Mouse (Mus musculus): ENCODE data around the gene Rapgef3.

Gene Rapgef3

DNA sequence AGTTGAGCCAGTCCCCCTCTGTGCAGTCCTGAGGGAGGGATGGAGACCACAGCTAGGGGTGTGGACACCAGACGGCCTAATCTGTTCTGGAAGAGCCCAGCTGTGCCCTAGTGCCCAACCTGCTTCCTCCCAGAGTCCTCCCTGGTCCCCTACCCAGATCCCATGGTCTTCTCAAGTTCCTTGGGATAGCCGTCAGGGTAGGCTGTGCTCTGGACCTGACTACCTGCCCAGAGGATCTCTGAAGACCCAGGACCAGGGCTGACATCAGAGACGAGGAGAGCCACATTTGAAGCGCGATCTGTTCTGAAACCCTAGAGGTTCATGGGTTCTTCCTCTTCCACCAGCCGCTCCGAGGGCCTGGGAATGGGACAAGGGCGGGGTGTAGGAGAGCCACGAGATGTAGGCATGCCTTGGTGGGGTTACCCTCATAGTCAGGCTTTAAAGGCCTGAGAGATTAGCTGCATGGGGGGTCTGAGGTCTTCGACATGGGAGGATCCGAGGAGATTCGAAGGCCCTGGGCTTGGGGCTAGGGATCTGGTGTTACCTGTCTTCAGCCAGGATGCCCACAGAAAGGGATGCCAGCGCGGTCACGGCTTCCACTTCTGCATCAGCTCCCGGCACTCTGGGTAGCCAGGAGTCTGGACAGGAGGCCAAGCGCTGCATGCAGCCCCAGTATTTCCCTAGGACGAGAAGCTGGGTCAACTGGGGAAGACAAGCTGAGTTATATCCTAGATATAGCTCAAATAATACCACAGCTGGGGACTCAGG is 25.8 kb upstream of the Rapgef3 start:
- no peak for DNase-seq (ENCODE audit: extremely low read depth, low read depth)

DNA sequence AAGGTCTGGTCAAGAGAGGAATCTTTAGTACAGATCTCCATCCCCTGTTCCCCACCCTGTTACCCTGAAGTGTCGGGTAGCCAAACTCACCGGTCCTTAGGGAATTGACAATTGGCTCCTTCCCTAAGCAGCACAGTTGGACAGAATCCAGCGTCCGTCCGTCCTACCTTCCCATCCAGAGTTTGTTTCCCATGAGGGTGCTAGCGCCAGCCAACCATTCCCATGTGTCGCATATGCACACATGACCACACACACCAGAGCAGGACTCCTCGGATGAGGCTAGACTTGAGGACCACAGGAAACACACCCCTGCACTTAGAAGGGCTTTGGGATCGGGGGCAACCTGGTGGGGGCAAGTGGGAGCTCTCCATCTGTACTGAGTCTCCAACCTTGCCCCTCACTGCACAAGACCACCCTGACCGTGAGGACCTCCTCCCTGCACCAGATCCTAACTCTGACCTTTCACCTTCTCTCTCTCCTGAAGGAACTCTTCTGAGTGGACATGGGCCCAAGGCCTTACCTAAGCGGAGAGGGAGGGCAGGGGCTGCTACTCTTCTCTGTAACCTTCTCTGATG is 23.4 kb upstream of the Rapgef3 start:
- DNase-seq (ENCODE audit: extremely low read depth, low read depth): no peak

DNA sequence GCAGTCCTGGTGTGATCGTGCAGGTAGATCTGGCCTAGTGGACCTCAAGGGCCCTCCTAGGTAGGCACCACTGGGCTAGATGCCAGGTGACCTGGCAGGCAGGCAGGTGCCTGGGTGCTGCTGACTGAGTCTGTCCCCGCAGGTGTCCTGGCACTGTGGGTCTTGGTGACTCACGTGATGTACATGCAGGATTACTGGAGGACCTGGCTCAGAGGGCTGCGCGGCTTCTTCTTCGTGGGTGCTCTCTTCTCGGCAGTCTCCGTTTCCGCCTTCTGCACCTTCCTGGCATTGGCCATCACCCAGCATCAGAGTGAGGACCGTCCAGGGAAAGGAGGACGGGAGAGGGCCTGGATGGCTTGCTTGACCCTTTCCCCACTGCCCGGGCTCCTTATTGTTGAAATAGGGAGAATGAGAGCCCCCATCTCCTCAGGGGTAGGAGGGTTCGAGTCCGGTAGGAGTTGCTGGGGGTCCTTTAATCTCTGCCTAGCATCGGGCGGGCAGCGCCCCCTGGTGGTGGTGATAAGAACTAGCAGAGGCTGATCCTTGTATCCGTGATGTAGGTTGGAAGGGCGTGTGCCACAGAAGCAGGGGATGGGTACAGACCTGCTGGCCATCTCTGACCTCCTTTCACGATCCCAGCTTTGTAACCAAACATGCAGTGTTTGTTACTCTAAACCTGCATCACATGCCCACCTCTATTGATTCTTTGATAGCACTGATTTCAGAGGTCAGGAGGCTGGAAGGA is 22.2 kb upstream of the Rapgef3 start:
- no peak for DNase-seq (ENCODE audit: extremely low read depth, low read depth)

DNA sequence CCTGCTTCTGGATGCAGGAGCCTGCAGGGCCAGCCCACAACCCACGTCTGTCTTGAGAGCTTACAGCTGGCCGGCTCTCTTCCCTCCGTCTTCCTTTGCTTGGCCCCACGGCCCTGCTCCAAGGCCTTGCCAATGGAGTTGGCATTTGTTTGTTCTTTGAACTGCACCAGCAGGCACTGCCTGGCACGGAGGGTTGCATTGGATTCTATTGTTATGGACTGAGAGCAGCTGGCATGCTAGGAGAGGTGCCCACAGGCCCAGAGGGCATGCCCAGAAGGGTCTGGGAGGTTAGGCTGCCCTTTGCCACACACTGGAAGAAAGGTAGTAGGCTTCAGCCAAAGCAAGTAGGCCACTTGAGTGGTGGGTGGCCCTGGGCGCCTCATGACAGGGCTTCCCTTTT is 21.0 kb upstream of the Rapgef3 start:
- DNase-seq (ENCODE audit: extremely low read depth, low read depth): no peak

DNA sequence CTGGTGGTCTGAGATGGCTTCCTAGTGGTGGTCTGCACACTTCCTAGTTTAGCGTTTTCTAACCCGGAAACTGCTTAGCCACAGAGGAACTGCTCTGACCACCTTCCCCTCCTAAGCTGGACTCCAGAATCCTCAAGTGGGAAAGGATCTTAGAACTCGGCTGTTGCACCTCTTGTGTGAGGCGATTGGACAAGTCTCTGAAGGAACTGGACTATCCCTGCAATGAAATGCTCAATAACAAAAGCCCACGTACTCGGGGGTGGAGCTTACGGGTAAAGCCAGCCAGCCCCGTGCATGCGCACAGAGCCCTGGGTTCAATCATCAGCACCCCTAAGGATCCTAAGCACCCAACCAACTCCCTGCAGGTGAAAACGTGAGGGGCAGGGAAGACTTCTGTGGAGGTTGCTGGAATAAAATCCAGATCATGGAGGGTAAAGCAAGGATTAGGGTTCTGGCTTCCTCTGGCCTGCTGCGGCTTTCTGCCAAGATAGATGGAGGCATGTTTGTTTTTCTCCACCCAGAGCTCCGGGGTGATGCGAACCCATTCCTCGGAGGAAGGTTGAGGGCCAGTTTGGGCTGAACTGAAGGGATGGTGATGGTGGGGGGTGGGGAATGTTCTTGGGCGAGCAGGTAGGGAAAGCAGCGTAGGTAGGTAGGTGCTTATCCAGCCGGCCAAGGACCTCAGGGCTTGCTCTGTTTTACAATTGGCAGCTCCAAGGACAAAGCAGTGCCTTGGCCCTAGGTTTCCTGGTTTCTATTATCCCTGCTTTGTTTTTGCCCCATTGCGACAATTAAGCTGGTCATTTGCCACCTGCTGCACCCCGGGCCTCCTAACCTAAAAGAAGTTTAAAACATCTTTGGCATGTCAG is 20.3 kb upstream of the Rapgef3 start:
- DNase-seq (ENCODE audit: extremely low read depth, low read depth): peak; percentile 68

DNA sequence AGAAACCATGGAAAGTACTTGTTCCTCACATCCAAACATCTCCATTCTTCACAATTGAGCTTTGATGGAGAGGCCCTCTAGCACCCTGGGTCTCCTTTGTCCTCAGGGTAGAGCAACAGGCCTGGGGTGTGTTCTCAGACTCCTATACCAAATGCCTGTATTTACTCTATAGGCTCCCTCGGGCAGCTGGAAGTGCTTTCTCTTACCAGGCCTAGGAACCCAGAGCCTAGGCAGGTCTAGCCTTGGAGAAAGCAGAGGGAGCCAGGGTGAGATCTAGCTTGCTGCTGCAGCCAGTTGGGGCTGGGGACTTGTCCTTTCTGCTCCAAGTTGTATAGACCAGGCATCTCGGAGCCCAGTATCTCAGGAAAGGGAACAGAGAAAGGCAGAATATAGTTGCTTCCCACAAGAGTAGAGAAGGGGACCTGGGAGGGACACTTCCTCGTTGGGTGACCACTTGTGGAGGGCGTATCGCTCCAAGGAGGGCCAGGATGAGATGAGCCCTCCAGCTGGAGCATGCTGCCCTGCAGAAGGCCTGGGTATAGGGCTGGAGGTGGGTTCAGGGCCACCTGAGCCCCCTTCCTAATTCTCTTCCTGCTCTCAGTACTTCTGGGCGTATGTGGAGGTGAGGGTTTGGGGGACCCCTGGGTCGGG is 19.5 kb upstream of the Rapgef3 start:
- peak; percentile 63 for DNase-seq (ENCODE audit: extremely low read depth, low read depth)

DNA sequence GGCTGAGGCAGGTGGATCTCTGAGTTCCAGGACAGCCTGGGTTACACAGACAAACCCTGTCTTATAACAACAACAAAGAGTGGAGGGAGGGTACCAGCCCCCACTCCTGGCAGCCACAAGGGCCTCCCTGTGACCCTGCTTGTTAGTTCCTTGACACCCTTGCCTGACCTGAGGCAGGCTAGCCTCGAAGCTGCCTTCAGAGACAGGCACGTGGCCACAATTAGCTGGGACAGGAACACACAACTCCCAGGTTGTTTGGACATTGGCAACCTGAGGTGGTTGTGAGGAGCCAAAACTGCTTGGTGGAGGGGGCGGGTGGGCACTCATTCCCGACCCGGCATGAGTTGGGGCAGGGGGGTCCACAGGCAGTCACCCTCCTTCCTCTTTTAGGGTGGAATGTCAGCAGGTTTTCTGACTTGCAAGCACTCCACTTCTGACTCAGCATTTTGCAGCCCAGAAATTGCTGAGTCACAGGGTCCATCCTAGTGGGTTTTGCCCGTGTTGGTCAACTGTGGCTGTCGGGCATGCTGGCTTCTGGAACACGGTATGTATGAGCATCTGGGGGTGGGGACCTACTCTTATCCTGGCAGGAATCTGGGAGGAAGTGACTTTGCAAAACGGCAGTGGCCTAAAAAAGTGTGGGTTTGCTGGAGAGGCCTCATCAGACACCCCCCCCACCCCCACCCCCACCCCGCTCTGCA is 18.8 kb upstream of the Rapgef3 start:
- peak; percentile 96 for DNase-seq (ENCODE audit: extremely low read depth, low read depth)

DNA sequence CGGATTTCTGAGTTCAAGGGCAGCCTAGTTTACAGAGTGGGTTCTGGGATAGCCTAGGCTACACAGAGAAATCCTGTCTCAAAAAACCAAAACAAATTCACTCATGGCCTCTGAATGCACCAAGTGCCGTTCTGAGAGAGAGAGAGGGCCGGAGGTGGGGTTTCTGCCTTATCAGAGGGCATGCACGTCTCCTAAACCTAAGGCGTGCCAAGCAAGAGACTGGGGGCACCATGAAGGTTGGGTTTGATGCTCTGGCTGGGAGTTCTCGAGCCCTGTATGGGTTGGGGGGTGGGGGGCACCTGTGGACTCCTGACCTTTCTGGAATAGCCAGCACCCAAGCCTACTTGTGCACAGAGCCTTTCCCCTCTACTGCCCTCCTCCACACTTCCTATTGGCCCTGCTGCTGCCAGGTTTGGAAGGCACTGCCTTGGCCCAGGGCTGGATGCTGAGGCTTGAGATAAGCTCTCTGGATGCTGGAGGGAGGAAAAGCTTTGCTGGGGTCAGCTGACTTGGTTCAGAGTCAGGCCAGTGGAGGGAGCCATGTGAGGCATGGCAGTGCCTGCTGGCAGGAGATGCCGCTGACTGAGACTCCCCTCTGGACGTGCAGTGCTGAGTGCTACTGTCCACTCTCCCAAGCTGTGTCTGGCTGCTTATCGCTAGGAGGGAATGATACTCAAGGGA is 18.1 kb upstream of the Rapgef3 start:
- DNase-seq (ENCODE audit: extremely low read depth, low read depth): peak; percentile 93

DNA sequence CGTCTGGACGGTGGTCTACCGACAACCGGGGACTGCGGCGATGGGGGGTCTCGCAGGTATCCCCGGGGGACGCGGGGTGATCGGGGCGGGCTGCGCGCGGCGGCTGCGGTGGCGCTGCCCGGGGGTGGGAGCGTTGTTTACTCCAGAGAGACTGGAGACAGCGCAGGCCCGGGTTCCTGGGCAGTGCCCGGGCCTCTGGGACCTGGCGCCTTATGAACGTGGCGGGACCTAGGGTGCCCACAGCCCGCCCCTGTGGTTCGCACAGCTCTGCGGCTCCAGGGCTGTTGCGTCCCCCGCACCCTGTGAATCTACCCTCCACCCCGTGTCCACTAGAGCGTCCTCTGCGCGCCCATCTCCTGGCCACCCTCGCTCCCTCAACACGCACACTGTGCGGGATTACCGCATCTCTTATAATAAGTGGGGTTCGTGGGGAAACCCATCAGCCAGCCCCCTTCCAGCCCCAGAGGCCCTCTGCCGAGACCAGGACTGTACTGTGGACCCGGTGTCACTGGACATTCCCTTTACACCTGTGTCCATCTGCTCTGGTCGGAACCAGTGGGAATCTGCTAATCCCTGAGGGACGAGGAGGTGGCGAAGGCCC is 16.9 kb upstream of the Rapgef3 start:
- DNase-seq (ENCODE audit: extremely low read depth, low read depth): no peak

DNA sequence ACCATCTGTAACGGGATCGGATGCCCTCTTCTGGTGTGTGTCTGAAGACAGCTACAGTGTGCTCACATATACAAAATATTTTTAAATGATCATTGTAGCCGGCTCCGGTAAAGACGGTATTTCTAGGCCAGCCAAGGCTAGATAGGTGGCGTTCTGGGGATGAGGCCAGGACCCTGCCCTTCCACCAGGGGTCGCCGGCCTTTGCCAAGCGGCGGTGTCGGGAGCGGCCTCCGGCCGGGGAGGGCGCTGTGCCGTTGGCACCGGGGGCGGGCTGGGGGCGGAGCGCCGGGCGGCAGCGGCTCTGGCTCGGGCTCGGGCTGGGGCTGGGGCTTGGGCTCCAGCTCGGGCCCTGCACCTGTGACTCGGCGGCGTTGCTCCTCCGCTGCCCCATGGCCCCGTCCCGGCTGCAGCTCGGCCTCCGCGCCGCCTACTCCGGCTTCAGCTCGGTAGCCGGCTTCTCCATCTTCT is 16.4 kb upstream of the Rapgef3 start:
- peak; percentile 86 for DNase-seq (ENCODE audit: extremely low read depth, low read depth)

DNA sequence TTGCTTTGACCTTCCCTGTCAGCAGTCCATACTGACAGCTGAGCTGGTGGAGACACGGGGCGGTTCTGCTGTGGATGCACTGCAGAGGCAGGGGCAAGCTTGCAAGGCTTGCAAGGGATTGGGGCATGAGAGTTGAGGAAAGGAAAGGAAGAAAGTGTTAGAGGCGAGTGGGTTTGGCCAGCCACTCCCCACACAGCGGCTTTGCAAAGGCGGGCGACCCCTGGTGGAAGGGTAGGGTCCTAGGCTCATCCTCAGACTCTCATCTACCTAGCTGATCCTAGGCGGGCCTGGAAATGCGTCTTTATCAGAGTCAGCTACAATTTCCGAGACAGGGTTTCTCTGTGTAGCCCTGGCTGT is 15.0 kb upstream of the Rapgef3 start:
- peak; percentile 86 for DNase-seq (ENCODE audit: extremely low read depth, low read depth)

DNA sequence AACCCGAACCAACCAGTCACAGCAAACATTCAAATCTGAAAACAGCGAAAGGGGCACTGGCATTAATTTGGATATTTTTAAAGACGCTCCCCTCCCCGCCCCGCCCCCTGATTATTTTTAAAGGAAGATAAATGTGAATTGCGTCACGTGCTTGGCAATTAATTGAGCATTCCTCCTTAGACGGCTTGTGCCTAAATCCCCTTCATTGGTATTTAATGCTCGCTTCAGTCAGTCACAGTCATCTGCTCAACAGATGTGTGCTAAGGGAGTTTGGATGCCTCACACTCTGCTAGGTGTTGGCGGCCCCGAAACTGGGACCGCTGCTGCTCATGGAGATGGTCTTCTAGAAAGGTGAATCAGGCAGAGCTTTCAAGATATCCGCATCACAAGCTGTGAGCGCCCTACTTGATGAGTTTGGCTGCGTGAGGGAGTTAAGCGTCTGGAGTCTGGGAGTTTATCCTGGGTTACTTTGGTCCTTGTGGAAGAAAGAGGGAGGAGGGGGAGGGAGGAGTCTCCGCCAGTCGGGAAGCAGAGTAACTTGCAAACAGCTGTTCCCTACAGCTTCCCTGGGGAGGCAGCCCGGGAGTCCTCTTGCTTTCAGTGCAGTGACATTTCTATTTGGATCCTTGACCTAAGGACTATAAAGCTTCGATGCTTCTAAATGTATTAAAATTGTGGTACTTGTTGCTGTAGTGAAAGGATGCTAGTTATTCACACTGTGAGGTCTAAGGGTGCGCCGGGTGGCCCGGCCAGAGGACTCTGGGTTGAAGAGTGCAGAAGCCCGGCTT is 14.4 kb upstream of the Rapgef3 start:
- DNase-seq (ENCODE audit: extremely low read depth, low read depth): no peak

DNA sequence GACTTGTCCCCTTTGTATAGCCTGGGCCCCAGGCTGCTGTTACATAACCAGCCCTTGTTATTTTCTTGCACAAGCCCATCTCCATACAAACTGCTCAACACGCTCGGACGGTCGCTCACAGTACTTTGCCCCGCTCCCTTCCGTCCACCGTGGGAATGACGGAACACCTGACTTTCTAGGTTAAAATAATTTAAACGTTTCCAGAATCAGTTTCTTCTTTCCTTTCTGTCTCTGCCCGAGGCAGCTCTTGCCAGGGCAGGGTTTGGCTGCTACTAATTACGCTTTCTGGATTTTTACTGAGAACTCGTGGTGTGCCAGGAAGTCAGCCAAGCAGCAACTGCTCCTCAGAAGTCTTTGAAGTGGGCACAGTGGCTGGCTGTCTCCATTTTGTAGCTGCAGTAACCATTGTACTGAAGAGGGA is 12.8 kb upstream of the Rapgef3 start:
- DNase-seq (ENCODE audit: extremely low read depth, low read depth): no peak

DNA sequence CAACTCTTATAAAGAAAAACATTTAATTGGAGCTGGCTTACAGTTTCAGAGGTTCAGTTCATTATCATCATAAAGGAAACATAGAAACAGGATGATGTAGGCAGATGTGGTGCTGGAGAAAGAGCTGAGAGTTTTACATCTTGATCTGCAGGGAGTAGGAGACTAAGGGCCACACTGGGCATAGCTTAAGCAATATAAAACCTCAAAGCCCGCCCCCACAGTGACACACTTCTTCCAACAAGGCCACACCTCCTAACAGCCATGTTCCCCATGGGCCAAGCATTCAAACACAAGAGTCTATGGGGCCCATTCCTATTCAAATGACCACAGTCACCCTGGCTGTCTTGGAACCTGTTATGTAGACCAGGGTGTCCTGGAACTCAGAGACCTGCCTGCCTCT is 11.8 kb upstream of the Rapgef3 start:
- DNase-seq (ENCODE audit: extremely low read depth, low read depth): no peak

DNA sequence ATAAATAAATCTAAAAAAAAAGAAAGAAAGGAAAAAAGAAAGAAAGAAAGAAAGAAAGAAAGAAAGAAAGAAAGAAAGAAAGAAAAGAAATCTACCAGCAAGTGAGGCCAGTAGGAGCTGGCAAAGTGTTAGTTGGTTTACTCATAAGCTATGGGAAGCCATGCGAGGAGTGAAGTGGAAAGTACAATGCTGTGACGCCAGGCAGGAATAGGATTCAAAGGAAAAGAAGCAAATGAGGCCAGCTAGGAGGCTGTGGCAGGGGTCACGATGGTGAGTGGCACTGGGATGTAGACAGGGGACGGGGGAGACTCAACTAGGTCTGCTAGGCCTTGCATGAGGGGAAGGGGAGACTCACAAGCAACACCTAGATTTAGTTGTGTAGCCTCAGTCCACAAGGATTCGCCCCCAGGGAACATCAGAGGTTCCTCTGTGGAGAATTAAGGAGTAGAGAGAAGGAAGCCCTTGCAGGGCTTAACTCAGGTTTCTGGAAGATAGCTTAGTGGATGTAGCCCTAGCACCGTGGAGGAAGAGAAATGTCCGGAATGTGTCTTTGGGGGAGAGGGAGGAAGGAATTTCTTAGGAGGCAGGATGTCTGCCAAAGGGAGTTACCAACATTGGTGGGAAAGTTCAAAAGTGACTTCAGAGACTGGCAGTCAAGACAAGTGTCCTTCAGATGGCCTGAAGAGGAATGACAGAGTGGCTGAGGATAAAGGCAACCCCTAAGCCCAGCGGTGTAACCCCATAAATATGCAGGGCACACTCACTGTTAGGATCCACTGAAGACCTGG is 10.7 kb upstream of the Rapgef3 start, which contains the start of gene Slc48a1:
Gene Slc48a1, plus strand, starts transcription at position 210 of the 788 bp plus-strand sequence.
- DNase-seq (ENCODE audit: extremely low read depth, low read depth): no peak

DNA sequence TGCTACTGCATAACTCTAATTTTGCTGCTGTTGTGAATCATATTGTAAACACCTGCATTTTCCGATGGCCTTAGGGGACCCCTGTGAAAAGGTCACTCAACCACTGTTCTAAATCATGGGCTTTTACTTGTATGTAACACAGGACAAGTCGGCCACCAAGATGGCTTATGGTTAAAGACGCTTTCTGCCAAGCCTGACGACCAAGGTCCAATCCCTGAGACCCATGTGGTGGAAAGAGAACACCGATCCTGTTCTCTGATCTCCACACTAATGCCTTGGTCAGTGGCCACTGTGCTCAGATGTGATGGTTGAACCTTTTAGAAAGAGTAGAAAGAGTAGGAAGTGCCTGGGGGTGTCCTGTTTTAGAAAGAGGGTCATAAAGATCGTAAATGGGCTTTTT is 9.1 kb upstream of the Rapgef3 start:
- no peak for DNase-seq (ENCODE audit: extremely low read depth, low read depth)

DNA sequence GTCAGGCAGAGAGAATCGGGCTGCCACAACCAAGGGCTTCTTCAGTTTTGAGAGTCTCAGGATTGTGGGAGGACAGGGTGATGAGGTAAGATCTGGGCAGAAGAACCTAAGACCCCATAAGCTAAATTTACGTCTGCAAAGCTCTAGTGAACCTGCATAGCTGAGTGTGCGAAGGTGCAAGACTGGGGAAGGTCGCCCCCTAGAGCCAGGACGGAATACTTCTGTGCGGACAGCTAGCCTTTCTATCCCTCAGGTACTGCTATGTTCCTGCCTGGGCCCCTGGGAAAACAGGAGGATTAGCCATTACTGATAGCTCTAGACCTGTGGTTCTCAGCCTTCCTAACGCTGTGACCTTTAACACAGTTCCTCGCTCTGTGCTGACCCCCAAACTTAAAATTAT is 8.7 kb upstream of the Rapgef3 start:
- no peak for DNase-seq (ENCODE audit: extremely low read depth, low read depth)

DNA sequence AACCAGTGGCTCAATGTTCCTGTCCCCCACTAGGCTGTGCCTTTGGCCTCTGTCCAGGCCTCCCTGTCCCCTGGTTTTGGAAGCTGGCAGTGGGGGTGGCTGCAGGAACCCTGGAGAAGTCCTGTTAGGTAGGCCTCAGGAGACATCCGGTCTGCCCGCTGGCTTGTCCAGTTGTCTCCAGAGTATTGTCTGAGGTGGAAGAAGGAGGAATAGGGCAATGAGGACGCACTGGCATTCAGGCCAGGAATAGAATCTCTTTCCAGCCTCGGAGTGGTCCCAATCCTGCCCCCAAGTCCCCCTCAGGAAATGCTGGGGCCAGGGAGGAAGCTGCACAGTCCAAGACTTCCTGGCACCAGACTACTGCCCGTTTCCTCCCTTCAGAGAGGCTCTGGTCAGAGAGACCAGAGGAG is 6.2 kb upstream of the Rapgef3 start:
- no peak for DNase-seq (ENCODE audit: extremely low read depth, low read depth)

All from MEL-GATA-1-ER (cell line).